Mouse (Mus musculus): ENCODE data around the gene Tedc2.

- no peak for TF ChIP-seq POLR2A (IDR thresholded peaks at IDR 0.05; ENCODE audit: borderline replicate concordance, extremely low read depth, low read depth, low read length)
- no peak for TF ChIP-seq CTCF (IDR thresholded peaks at IDR 0.05; ENCODE audit: insufficient read depth, low read length)
Observed at GRCm38 (mm10) chr17:24216836-24217235, 3.8 kb downstream of the Tedc2 start.
